Mouse (Mus musculus) frontal cortex, adult (tissue): ENCODE data around the gene G0s2.
A peak's percentile ranks its signal among the peaks of the same experiment; 100 is the strongest.
"Not testable (repeated sequence)": the region's sequence is repeated elsewhere in the genome, so short reads cannot be mapped to it uniquely, and the experiment has no call there.

Experiments
- ATAC-seq: cut with Nextera tagmentation; 2 replicates; pipeline ENCODE4 v1.9.2; 2017; ENCODE audit warnings: mild to moderate bottlenecking, moderate library complexity, mixed read lengths; ENCODE audit not compliant: low TSS enrichment

The G0s2 gene

DNA sequence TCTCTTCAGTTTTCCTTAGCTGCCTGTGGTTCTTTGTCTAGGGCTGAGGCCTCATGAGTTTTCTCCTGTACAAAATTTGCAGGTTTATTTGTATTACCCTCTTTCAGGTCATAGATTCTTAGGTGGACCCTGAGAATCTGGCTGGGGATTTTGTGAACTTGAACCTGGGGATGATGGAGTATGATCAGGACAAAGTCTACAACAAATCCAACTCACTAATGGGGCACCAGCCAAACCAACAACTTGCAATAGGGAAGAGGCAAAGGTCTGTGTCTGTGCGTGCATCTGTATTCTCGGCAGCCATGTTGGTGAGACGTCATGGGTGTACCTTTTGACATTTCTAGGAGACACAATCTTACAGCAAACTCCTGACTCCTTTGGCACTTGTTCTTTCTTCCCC, 16.1 kb upstream of the G0s2 start:
- ATAC-seq: no peak

DNA sequence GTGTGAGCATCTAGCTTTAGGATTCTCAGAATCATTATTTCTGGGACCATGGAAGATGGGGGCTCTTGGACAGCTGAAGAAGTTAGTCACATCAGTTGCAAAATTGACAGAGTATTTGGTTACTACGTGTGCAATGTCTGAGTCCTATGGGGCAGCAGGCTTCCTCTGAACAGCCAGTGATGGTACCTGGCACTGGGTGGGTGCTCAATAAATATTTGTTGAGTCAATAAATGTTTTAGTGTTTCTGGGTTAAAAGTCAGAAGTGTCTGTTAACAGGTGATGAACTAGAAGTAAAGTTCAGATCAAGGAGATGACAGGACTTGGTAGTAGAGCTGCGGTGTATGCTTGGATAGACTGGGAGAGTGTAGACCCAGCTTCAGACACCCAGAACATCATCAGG, 14.6 kb upstream of the G0s2 start:
- ATAC-seq: no peak

DNA sequence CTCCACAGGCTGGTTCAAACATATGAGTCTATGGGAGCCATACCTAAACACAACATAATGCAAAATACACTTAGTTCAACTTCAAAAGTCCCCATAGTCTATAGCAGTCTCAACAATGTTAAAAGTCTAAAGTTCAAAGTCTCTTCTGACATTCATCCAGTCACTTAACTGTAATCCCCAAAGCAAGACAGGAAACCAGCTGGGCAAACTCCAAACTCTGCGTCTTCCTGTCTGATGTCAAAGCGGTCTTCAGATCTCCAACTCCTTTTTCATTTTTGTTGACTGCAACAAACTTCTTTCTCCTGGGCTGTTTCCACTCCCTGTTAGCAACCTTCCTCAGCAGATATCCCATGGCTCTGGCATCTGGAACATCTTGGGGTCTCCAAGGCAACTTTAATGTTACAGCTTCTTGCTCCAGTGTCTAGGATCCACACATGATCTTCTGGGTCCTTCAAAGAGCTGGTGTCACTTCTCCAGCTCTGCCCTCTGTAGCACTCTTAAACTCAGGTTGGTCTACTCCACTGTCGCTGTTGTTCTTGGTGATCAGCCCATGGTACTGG, 12.8 kb upstream of the G0s2 start:
- not testable (repeated sequence) for ATAC-seq

DNA sequence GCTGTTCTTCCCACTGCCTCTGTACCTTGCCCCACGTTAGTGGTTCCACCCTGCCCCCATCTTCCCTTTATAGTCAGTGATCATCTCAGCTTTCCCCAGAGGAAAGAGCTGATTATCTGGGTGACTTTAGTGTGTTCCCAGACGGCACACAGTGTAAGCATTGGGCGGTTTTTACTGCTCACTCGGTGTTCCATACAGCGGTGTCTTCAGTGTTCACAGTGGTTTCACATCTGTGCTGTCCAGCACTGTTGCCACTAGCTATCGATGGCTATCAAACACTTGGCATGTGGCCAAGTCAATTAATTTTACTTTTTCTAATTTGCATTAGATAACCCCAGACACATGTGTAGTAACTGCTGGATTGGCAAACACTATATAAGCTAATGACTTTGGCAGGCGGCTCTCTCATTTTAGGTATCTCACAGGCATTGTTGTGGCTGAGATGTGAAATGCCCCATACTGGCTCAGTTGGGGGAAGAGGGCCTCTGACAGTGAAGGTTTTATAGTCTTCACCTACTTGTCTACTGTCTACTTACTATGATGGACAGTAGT, 11.3 kb upstream of the G0s2 start:
- ATAC-seq: no peak

DNA sequence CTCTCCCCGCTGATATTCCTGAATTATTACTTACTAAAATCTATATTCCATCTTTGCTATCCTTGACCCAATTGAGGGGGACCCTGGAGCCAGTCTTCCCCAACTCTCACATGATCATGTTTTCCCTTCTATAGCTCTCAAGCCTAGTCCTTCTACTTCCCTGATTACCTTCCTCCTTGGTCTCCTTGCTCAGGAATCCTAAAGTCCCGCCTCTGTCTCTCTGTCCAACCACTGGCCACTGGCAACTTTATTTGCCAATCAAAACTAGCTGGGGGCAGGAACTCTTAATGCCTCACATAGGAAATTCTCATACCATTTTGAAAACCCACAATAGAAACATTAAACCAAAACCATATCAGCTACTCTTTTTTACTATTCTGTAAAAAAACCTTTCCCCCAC, 8.3 kb upstream of the G0s2 start:
- ATAC-seq: no peak

DNA sequence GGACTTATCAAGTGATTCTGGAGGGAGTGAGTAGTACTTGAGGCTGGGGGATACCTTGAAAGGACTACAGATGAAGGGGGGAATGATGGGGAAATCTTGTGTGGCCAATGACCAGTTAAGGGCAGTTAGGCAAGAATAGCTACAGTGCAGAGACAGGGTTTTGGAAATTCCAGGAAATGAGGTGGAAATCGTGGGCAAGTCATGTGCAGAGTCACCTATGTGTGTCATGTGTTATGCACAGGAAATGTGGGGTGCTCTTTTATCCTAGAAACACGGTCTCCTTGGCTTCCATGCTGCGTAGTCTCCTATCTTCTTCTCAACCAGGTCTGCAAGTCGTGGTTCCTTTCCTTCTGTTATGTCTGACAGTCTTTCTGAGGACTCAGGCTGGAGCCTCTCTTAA, 6.5 kb upstream of the G0s2 start:
- no peak for ATAC-seq

DNA sequence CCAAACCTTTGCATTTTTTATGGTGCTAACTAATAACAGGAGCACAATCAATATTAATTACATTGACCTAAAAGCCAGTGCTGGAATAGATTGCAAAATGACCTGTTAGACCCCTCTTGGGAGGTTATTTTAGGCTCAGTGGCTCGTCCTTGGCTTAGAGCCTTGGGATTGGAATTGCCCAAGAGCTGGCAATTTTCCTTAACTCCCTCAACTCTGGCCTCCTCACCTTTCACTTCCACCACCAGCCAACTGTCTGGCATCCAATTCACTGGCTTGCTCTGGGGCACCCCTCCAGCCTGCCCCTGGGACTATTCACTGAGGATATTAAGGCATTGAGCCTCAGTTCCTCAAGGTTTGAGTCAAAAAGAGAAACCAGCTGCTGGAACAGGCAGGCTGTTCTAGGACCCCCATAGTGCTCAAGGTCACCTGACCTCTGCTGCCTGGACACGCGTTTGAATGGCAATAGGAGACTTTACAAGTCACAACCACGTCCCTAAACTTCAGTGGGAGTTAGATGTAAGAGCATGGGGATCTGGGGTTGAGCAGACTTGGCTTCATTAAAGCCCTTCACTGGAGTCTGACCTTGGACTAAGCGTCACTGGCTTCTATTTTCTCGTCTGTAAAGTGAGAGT, 5.5 kb upstream of the G0s2 start:
- no peak for ATAC-seq

DNA sequence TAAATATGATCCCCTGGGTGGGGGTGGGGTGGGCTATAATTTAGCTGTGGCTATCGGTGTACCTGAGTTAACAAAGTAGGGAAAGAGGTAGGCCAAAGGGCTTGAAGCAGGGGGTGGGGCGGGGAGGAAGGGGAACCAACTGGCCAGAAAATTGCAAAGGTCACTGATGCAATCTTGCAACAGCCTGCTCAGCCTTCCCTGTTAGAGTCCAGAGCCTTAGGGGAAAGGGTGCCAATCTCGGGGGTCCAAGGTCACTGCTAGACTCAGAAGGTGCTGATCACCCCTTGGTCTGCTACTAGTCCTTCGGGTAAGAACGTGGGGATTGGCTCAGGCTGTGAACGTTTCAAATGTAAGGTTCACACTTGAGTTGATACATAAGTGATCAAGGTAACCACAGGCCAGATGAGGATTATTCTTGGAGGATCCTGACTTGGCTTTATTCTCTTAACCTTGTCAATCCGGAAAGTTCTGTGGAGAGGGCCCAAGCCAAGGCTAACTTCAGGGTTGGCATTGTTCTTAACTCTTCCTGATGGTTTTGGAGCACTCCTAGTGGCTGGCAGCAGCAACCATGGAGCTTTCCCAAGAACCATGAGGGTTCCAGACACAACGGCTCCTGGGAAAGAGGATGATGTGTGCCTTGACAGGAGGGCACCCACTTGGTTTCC, 1.5 kb upstream of the G0s2 start:
- no peak for ATAC-seq

DNA sequence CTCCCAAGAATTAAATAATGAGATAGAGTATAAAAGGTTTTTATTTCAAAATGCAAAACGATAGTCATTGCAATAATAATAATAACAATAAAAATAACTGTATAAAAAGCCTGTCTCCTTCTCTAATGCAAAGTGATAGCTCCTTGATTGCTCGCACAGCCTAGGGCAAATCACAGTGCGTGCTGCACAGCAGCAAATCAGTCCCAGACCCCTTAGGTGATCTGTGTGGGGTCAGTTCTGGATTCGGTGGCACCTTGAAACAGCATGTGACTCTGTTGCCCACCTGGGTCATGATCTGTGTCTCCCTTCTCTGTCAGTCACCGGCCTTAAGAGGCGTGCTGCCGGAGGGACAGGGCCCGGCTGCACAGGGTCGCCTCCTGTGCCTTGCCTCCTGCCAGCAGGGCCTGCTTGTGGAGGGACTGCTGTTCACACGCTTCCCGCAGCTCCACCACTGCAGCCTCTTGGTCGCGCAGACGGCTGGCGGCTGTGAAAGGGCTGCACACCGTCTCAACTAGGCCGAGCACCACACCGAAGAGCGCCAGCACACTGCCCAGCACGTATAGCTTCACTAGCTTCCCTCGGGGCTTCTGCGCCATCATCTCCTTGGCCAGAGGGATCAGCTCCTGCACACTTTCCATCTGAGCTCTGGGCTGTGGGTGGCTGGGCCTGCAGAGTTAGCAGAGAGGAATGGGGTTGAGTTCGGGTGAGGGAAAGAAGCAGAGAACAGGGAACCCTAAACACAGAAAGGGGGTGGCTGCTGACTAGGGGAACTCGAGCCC, 691 bp downstream of the G0s2 start:
- ATAC-seq: peak; percentile 74

DNA sequence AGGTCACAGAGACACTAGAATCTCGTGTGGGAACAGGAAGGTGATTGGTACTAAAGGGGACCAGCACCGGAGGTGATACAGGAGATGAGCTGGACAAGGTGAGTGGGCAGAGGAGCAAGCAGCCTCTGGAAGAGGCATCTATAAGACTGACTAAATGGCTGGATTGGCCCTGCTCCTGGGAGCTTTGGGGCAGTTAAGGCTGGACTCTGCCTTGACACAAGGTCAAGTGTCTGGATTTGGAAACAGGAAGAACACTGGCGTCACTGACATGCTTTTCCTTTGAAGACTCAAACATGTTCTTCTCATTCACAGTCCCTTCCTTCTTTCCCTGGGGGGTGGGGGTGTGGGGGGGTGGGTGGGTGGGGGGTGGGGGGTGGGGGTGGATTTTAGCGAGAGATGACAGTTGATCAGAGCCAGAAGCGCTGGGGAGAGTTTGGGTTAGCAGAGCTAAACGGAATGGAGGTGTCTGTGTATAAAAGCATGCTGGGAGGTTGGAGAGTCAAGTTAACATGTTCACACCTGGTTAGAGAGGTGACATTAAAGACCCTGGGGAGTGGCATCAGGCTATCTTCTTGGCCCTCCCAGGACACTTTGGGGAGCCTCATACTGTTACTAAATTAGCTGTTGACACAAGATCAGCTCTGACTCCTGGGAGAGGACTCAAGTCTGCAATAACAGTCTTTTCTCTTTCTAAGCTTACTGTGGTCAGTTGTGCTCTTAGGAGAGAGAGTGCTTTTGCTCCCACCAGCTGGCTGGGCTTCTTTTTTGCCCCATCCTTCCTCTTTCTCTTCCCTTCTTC, 1.9 kb downstream of the G0s2 start:
- ATAC-seq: no peak

DNA sequence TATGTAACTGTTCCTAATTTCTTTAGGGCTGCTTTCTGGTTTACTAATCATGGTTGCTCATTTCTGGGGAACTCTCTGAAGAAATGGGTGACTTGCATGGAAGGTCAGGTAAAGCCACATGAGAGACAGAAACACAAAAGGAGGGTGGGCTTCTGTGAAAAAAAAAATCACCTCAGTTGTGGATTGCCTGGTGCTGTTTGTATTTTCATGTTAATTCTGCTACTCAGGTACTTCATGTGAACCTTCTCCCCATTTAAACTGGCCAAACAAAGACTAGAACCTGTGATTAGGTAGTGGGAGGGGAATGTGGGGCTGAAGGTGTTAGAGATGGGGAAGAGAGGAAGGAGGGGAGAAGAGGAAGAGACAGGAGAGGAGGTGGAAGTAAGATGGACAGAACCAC, 7.3 kb downstream of the G0s2 start:
- ATAC-seq: no peak

DNA sequence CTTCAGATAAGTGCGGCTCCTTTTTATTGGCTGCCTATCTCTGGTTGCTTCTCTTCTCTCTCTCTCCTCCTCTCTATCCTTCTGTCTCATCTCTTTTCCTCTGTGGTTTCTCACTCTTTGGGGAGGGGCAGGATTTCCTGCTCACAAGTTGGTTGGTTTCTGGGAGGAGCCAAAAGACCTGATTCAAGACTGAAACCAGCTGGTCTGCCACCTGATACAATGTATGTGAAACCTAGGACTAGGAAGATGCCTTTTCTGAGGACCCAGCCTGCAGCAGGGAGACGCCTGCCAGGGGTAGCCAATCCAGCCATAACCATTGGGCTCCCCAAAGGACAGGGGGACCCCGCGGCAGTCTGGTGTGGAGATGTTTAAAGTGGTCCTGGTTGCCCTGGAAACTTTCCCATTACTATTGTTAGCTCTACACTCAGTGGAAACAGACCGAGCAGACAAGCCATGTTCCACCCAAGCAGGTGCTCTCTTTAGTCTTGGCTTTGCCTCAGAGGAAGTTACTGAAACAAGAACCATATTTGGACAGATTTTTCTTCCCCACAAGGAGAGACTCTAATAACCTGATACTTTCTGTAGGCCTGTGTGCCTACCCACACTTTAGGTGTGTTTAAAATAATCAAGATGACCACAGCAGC, 8.9 kb downstream of the G0s2 start, which contains the start of gene Hsd11b1:
Hsd11b1 (minus strand) TSS at position 121 of the 644 bp plus-strand sequence.
- ATAC-seq: no peak

DNA sequence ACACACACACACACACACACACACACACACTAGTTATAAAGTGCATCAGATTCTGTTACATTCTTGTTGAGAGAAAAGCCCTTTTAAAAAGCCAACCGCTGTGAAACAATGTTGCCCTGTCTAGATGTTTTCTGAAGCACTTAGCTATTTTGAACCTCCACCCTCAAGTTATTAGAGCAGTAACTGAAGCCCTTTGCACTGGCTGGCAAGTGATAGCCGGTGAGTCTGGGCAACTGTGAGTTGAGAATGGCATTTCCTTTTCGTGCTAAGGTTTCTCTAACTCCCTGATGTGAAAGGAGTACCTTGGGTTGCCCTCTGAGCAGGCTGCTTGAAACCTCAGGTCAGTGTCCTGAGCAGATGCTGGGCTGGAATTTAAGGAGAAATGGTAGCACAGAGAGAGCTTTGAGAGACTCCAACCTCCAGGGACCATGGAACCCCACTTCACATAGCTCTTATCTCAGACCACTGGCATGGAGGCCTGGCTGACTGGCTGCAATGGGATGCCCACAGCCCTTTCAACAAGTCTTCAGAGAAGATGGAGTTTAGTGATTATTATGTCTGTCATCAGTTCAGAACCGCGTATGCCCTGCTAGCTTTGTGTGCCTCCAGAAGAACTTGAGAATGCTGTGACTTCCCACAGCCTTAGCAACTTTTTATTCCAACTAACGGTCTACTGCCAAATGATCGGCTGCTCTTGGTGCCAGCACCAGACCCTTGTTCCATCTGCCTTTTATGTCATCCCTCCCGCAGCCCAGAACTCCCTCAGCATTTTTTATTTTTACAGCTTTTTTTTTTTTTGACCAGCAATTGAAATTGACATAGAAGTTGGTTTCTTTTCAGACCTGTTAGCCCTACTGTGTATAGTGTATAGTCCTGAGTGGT, 9.8 kb downstream of the G0s2 start:
- ATAC-seq: no peak

DNA sequence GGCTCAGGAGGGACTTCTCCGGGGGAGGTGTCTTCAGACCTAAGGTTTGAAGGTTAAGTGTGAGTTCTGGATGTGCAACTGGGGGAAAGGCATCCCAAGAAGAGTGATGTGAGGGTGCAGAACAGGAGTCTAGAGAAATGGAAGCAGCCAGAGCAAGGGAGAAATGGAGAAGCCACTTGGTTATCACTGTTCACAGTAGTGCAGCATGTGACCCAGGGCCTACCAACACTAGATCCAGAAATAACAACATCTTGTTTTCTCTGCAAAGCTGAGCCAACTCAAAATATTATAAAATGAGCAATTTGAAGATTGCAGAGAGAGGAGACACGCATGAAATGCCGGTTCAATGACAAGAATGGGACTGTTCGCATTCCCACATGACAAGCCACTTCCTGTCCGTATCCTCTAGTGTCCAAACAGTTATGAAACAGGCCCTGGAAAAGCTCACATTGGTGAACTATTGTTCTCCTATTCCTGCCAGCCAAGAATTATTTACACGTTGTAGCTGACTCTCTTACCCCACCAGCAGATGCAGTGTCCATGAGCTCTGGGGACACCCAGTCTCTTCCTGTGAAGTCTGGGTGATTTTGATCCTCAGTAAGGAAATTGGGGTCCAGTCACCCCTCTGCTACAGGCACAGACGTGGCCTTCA, 11.0 kb downstream of the G0s2 start:
- no peak for ATAC-seq

DNA sequence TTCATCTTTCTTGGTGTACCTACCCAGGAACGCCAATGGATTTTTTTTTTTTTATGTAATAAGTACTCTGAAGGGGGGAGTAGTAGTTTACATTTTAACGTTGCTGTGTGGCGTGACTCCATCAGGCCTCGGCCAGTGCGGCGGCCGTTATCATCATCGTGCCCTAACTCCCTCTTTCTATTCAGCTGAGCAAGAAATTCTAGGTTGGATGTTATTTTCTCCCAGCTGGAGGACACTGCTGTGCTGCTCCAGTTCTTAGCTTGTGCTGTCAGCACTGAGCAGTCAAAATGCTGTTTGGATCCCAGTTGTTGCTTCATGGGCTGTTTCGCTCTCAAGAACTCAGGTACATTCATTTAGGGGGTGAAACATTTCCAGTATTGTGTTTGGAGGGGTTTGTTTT, 13.5 kb downstream of the G0s2 start:
- ATAC-seq: peak; percentile 54; the same call in 1 of the 2 replicates

DNA sequence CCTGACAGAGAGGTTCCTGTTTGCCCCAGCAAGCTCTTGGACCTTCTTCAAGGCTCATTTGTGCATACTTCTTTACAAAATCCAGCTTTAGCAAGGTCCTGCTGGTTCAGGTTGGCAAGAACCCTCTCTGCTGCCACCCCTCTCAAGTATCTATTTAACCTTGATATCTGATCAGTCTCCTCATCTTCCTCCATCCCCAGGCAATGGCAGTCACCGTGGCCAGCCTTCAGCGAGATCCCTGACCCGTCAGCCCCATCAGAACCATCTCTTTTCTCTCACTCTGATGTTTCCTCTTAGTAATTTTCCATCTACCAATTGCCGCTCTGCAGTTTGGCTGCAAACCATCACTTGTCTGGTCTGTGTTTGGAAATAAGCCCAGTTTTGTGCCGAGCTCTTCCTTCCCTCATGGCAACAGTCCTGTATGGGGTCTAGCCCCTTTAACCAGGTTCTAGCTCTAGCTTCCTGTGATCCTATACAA, 16.4 kb downstream of the G0s2 start:
- ATAC-seq: 0 out of 2 replicates have a peak, but pooled peaks have one; percentile 12

DNA sequence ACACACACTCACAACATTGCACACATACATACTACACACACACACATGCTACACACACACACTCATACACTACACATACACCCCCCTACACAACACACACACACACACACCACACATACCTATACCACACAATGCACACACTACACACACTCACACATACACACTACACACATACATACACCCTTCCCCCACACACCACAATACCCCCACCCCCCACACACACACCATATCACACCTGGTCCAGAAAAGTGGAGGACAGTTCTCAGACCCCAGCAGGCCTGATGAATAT, 16.8 kb downstream of the G0s2 start:
- no peak for ATAC-seq

DNA sequence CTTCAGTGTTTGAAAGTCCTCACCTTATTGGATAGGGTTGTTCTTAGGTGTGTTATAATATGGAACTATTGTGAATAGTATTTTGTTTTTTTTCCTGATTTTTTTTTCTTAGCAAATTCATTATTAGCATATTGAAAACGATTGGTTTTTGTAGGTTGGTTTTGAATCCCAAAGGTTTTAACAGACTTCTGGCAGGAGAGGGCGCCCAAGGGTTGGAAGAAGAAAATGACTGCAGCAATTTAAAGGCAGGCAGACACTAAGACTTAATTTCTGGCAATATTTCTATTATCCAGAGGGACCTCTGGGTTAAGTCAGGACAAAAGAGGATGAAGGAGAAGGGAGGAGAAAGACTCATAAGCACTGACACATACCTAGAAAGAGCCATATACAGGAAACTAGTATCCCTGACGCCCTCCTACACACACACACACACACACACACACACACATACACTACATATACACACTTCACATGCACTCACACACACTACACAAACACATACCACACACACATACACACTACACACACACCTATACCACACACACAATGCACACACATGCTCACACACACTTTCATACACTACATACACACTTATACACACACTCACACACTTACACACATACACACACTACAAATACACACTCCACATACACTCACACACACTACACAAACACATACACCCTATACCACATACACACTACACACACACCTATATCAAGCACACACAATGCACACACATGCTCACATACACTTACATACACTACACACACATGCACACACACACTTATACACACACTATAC, 17.3 kb downstream of the G0s2 start:
- 0 out of 2 replicates have a peak, but pooled peaks have one; percentile 45 for ATAC-seq

DNA sequence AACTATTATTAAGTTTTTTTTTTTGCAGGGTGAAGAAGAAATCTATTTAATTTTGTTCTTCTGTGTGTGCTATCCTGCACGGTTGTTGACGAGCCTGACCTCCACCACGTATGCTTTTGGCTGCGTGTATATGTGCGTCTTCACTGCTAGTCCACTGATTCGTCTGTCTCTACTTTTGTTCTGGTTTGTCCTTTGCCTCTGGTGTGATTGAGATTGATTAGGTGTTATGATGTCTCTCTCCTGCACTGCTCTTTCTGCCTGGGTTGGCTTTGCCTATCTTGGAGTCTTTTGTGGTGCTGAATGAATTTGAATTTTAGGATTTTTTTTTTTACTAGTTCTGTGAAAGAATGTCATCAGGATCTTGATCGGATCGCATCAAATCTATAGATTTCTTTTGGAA, 18.0 kb downstream of the G0s2 start:
- no peak for ATAC-seq
